Mouse (Mus musculus): ENCODE measurements around the gene Eef1g.

DNA sequence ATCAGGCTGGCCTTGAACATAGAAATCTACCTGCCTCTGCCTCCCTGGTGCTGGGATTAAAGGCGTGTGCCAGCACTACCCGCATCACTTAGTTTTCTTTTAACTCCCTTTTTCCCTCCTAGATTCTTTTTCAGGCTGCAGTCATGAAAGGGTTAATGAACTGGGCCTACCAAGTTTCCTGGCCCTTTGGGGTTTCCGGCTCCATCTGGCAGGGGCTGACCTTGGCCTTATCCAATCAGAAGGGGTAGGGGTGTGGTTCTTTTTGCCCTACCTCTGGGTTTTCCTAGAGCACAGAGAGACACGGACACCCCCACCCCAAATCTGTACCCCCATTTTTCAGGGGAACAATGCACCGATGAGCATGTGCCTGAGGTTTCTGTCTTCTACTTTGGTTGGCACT lies 22.1 kb upstream of the Eef1g start:
- TF ChIP-seq CTCF (conservative IDR thresholded peaks at IDR 0.05; ENCODE audit: insufficient read depth, insufficient read length, low read depth, low read length) (no peak), POLR2A (IDR thresholded peaks at IDR 0.05; ENCODE audit: low read depth, low read length) (no peak)

Measured in kidney, adult 2 months (tissue).